Mouse (Mus musculus): Measurements from ENCODE around the gene Sirpa.

Gene Sirpa

GRCm38 (mm10) chr2:129606269-129606668, 13.6 kb downstream of the Sirpa start:
- DNase-seq (ENCODE audit: low spot score in 2 of 2) = no peak

- DNase-seq (ENCODE audit: low spot score in 2 of 2) = no peak
Measured at GRCm38 (mm10) chr2:129606899-129607298, 14.3 kb downstream of the Sirpa start.

GRCm38 (mm10) chr2:129613971-129614370, 21.3 kb downstream of the Sirpa start:
- DNase-seq (ENCODE audit: low spot score in 2 of 2) = no peak

- DNase-seq (ENCODE audit: low spot score in 2 of 2) = no peak
Measured at GRCm38 (mm10) chr2:129614482-129615185, 22.0 kb downstream of the Sirpa start.

- no peak for DNase-seq (ENCODE audit: low spot score in 2 of 2)
Measured at GRCm38 (mm10) chr2:129620148-129620547, 27.5 kb downstream of the Sirpa start.

GRCm38 (mm10) chr2:129620881-129621280, 28.2 kb downstream of the Sirpa start:
- DNase-seq (ENCODE audit: low spot score in 2 of 2) = peak in 1 of 2 experiments; percentile 16

- DNase-seq (ENCODE audit: low spot score in 2 of 2) = peak; percentile 16 to 57
Measured at GRCm38 (mm10) chr2:129621654-129622490, 29.2 kb downstream of the Sirpa start.

- peak; percentile 14 to 44 for DNase-seq (ENCODE audit: low spot score in 2 of 2)
Measured at GRCm38 (mm10) chr2:129622918-129623317, 30.3 kb downstream of the Sirpa start.

- DNase-seq (ENCODE audit: low spot score in 2 of 2) = peak; percentile 4 to 52
Measured at GRCm38 (mm10) chr2:129623771-129624170, 31.1 kb downstream of the Sirpa start.

GRCm38 (mm10) chr2:129624246-129624918, 31.7 kb downstream of the Sirpa start:
- DNase-seq (ENCODE audit: low spot score in 2 of 2) = peak; percentile 15 to 49

- DNase-seq (ENCODE audit: low spot score in 2 of 2) = peak; percentile 15 to 48
Measured at GRCm38 (mm10) chr2:129624956-129625355, 32.3 kb downstream of the Sirpa start.

- peak; percentile 13 to 25 for DNase-seq (ENCODE audit: low spot score in 2 of 2)
Measured at GRCm38 (mm10) chr2:129625845-129626244, 33.2 kb downstream of the Sirpa start.

- peak in 1 of 2 experiments; percentile 54 for DNase-seq (ENCODE audit: low spot score in 2 of 2)
Measured at GRCm38 (mm10) chr2:129626621-129627061, 34.0 kb downstream of the Sirpa start.

- DNase-seq (ENCODE audit: low spot score in 2 of 2) = no peak
Measured at GRCm38 (mm10) chr2:129627133-129627532, 34.5 kb downstream of the Sirpa start.

- peak in 1 of 2 experiments; percentile 47 for DNase-seq (ENCODE audit: low spot score in 2 of 2)
Measured at GRCm38 (mm10) chr2:129627811-129628210, 35.2 kb downstream of the Sirpa start.

- DNase-seq (ENCODE audit: low spot score in 2 of 2) = peak in 1 of 2 experiments; percentile 44
Measured at GRCm38 (mm10) chr2:129628456-129629185, 36.0 kb downstream of the Sirpa start.

- DNase-seq (ENCODE audit: low spot score in 2 of 2) = peak in 1 of 2 experiments; percentile 57
Measured at GRCm38 (mm10) chr2:129629786-129630531, 37.3 kb downstream of the Sirpa start.

GRCm38 (mm10) chr2:129630532-129630886, 37.9 kb downstream of the Sirpa start:
- DNase-seq (ENCODE audit: low spot score in 2 of 2) = peak in 1 of 2 experiments; percentile 33

- peak; percentile 19 to 57 for DNase-seq (ENCODE audit: low spot score in 2 of 2)
Measured at GRCm38 (mm10) chr2:129630978-129631660, 38.5 kb downstream of the Sirpa start.

- peak in 1 of 2 experiments; percentile 11 for DNase-seq (ENCODE audit: low spot score in 2 of 2)
Measured at GRCm38 (mm10) chr2:129632324-129632723, 39.7 kb downstream of the Sirpa start.
